15 mouse cellular contexts compared by ENCODE assay signal in the genomic region with DNA sequence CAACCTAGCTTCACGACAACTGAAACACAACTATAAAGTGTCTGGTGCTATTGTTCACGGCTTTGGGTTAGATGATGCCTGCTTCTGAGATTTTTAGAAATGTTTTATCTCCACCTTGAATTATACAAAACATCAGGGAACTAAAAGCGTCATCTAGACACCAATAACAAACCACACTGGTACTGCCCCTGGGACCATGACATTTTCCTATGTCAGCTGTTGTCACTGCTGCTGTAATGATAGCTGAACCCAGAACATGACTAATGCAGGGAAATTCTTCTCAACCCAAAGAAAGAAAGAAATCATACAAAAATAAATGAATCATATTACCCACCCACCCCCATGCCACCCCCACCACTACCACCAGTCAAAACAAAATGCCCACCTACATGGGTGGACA.
"Had no signal": no experiment of that assay in that cellular context is flagged by ENCODE, and none has a peak within 500 bp of the region (broad histone marks: within the 10 kb centered on the region; RNA-seq: fewer than 3 reads in every experiment).

No protein-coding gene starts in this region.

- DNase-seq: kidney, adult 18-20 months; kidney, adult 9 months; kidney, postnatal 36 days; layer of hippocampus, postnatal 36 days; left cerebral cortex, postnatal 4 days; liver, postnatal 0 days; lung, embryonic 14.5 days; right cerebral cortex, adult 18-20 months; right cerebral cortex, postnatal 14 days; right cerebral cortex, postnatal 4 days; thymus, adult 18-20 months; thymus, postnatal 36 days had no signal

- ATAC-seq: liver, postnatal 0 days; lung, postnatal 0 days; midbrain, embryonic 13.5 days; midbrain, embryonic 16.5 days had no signal
